Mouse (Mus musculus): ENCODE results near the gene Hs1bp3.

Hs1bp3 gene

DNA sequence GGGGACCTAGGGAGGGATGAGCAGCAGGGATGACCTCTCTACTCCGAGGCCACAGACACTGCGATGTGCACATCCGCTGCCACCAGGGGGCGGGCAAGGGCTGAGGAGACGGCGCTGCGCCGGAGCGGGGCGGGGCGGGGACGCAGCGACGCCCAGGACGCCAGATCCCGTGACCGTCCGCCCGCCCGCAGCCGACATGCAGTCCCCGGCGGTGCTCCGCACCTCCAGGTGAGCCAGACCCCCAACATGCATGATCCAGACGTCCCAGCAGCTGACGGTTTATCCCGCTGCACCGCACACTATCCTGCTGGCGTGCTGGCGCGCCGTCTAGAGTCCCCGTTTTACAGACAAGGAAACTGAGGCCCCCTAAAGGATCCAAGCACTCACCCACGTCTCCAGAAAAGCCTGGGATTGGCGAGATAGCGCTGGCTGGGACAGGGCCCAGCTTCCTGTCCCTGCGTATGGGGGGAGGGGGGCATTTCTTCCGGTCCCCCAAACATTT lies at the start of gene Hs1bp3:
Gene Hs1bp3 (plus strand): TSS at position 163 of the 502 bp plus-strand sequence.
- DNase-seq (ENCODE audit: inconsistent ontology term) = peak; percentile 89

DNA sequence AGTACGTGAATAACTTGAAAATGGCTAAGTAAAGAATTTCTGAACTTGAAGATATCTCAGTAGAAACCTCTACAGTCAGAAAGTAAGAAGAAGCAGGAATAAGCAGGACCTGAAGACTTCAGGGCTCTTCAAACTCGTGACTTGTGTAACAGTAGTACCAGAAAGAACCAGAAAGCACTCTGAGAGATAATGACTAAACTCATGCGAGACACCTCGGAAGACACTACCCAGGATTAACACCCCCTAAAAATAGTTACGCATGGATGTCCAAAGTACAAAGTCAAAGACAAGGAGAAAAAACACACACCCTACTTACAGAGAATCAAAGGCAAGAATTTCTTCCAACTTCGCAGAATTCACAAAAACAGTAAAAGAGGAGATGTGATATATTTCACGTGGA lies 46.9 kb upstream of the Hs1bp3 start:
- DNase-seq (ENCODE audit: inconsistent ontology term) = no peak

DNA sequence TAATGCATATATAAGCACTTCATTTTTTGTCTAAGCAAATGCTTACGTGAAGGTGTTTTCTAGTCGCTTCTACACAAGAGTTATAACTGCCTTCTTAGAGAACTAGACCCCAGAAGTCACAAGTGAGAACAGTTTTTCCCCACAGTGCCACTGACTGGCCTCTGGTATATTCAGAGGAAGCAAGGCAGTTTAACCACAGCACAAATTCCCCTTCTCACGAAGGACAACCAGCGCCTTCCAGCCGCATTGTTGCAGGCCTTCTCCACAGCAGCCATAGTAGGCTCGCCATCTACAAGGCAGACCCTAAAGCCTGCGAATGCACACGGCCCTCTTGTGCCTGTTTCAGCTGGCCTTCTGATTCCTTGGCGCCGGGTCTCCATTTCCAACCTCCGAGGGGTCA lies 43.6 kb upstream of the Hs1bp3 start:
- DNase-seq (ENCODE audit: inconsistent ontology term) = no peak

DNA sequence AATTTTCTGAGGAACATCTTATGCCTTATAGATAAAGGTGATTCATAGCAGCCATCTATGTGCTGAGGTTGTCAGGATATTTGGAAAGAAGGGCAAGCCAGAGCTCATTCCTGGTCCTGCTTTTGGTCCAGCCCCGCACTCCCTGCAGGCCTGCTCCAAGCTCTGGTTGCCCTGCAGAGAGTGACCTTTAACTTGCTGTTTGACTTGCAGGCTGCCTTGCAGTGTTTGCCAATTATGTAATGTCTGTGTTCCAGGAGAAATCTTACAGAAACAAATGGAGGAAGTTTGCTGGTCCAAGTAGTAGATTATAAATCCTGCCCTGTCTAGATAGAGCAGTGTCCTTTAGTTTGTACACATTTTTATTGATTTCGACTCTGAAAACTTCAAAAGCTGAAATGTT lies 41.8 kb upstream of the Hs1bp3 start:
- no peak for DNase-seq (ENCODE audit: inconsistent ontology term)

DNA sequence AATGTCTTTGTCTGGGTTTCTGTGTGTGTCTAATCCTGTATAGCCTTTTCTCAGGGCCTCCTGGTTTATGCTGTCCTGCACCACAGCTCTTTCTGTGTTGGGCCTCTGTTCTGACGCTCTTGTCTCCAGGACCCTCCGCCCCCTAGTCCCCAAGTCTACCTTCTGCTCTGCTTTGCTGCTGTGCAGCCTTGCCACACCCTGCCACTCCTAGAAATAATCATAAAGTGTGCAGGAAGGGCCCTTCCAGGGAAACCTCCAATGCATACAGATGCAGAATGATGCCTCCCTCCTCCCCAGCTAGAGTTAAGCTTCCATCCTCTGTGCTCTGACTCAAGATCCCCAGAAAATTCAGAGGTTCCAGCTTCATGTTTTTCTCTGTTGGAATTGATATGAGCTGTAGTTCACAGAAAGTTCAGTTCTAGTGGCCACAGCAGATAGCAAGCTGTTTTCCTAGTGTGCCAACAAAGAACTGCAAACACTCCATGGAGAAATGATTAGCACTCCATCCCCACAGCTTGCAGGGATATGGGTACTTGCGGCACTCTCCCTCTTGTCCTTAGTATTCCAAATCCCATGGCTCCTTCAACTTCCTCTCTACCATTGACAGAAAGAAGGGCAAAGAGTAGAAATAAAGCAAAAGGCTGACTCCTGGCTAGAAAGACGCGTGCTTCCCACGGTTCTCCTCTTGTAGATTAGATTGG lies 39.6 kb upstream of the Hs1bp3 start:
- no peak for DNase-seq (ENCODE audit: inconsistent ontology term)

DNA sequence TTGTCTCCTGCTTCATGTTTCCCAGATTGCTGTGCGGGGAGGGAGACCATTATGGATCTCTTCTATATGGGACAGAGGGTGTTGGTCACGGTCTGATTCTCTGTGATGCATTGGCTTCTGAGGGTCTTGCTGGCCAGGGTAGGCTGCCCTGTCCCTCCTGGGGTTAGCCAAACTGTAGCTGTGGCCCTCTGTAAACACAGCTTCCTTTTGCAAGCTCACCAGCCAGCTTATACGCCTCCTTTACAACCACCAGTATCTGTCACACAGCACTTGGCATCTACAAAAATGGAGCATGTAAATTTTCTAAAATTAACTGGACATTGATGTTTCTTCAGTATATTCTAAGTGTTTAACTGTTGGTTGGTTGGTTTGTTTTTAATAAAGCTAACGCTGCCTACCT lies 37.8 kb upstream of the Hs1bp3 start:
- DNase-seq (ENCODE audit: inconsistent ontology term) = no peak

DNA sequence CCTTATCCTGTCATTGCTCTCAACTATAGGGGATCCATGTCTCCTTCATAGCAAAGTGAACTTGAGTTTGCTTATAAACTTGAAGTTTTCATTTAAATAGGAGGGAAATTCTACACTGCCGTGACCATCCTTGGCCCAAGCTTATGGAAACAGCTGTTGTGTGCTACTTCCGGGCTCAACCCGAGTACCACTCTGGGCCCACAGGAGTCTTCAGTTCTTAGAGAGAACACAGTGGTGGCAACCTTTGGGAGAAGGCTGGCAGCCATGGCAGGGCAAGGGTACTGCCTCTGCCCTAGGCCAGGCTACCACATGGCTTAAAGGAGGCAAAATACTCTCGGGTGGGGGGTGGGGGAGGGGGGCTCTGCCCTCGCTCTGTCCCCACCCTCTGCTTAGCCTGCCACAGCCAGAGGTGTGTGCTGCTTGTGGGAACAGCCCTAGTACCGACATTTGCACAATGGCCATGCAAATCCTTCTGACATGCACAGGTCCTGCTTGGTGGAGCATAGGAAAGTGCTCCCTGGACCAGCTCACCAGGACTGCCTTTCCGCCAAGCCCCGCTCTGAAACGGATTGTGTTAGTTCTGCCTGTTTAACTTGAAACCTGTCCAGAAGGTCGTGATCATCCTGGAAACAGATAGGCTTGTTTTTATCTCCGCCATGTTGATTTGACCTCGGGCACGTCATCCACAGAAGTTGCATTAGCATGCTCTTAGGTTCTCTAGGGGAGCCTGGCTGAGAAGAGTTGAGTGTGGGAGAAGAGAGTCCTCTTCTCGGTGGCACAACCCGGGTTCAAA lies 31.8 kb upstream of the Hs1bp3 start:
- no peak for DNase-seq (ENCODE audit: inconsistent ontology term)

DNA sequence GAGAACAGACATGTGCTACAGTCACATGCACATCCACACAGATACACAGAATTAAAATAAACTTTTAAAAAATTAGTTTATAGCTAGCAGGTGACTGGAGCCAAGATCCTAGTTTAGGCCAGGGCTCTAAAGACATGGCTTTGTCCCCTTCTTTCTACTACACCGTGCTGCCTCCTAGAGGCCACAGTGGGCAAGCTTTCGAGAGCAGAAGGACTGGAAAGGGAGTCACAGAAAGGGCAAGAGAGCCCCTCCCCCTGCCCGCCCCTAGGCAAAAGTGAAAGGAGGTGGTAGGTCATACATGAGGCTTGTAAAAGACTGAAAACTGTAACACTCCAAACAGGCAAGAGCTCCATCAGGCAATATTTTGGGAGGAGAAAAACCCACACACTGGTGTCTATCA lies 25.3 kb upstream of the Hs1bp3 start:
- DNase-seq (ENCODE audit: inconsistent ontology term) = no peak

DNA sequence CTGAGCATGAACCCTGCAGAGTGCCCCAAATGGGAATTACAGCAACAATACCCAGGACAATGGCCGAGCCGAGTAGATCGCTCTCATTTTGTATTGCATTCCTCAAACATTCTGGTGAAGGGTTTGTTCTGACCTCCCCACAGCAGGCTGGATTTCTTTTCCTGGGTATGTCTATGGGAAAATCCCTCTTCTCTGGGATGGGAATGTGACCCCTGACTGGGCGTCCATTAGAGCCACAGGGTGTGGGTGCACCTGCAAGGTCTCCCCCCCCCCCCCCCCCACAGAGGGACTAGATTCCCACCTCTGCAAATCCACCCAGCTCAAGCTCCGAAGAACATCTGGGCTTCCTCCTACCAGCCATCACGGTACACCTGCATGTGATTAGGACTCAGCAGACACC lies 24.1 kb upstream of the Hs1bp3 start:
- no peak for DNase-seq (ENCODE audit: inconsistent ontology term)

DNA sequence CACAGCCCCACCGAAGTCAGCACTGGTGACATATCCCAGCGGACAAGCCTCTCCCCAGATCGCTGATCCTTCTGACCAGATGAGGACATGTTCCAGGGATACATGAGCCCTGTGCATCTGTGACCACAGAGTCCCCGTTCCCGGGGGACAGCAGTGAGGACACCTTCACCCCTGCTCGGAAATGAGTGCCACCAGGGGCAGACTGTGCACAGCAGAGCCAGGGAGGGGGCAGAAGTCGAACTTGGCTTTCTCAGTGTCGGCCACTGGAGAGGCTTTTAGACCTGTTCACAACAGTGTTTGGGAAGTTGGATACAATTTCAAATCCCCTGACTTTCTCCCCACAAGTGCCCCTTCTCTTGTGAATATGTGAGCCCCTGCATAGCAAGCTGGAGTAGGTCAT lies 23.7 kb upstream of the Hs1bp3 start:
- DNase-seq (ENCODE audit: inconsistent ontology term) = no peak

DNA sequence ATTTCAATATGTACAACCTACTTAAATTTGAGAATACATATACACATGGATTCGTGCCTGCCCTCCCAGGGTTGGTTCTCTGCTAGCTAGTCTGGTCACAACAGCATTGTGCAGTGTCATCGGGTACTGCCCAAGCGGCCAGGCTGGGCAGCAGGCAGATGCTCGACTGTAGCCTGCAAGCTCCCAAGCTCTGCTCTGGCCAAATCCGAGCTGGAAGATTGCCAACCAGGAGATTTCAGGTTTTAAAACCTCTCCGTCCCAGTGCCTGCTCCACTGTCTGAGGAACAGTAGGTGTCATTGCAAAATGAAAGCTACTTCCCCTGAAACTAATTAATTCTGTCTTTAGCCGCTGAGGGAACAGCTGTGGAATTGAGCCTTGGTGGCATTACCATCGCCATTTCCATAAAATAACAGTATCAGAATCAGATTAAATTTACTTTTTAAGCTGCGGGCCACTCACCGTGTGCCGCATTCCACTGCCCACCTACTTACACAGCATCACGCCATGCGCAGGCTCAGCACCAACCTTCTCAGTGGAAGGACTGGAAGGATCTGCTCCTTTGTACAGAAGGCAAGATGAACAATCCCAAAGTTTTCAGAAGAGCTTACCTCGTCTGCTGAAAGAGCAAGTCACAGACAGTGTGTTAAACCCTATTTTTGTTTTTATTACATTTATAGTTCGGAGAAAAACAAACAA lies 21.9 kb upstream of the Hs1bp3 start:
- DNase-seq (ENCODE audit: inconsistent ontology term) = no peak

DNA sequence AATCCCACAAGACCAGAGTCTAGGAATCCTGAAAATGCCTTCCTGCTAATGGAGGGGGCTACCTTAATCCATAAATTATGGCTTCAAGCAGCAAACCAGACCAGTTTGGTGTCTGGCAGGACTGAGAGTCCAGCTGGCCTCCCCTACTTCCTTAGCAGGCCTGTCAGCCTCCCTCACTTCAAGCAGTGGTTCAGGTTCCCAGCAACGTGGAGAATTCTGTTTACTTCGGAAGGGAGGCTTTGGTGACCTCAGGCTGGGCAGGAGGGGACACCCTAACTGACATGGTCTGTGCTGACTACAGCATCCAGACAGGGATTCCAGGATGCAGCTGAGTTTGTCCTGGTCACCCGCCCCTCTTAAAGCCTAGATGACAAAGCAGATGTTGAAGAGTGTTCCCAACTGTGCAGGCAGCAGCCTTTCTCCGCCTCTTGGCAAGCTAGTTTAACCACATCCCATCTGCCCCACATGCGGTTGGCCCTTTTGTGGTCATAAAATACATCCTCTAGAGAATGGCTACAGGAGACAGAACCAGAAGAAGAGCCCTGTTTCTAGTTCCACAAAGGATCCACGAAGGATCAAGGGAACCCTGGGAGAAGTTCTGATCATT lies 17.8 kb upstream of the Hs1bp3 start:
- no peak for DNase-seq (ENCODE audit: inconsistent ontology term)

DNA sequence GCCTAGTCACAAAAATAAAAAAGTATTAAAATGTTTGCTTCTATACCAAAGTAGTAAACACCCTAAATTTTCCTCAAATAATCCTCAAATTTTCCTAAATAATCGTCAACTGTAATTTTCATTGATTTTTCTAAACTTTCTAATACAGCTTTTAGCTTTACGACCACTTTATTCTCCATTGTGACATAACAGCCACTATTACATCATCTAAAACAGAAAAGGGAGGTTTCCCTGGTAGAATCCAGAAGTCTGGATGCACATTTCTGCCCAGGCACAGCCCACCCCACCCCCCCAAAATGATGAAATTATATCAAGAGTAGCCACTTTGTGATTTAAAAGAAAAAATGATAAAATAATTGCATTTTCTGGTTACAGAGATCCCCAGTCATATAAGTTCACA lies 17.1 kb upstream of the Hs1bp3 start:
- no peak for DNase-seq (ENCODE audit: inconsistent ontology term)

DNA sequence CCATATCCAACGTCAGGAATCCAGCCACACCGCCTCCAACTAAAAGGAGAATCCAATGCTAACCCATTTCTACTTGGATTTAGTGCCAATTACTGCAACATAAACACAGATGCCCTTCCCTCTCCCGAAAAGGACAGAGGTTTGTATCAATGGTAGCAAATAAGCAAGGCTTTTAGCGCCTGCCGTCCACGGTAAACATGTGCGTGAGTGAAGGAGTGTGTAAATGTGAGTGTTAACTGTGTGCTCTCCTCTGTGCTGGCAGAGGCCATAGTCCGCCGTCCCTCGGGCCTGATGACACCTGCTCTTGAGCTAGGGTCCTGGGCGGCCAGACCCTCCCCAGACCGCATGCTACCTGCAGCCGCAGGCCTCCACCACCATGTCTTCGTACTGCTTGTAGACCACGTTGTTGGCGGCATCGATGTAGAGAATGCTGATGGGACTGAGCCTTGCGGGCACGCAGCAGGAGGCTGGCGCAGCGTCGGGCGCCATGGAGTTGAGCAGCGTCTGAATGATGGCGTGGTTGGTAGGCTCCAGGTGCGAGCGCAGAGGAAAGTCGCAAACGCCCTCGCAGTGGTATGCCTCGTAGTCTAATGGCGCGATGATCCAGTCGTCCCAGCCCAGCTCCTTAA lies 15.5 kb upstream of the Hs1bp3 start:
- DNase-seq (ENCODE audit: inconsistent ontology term) = no peak

DNA sequence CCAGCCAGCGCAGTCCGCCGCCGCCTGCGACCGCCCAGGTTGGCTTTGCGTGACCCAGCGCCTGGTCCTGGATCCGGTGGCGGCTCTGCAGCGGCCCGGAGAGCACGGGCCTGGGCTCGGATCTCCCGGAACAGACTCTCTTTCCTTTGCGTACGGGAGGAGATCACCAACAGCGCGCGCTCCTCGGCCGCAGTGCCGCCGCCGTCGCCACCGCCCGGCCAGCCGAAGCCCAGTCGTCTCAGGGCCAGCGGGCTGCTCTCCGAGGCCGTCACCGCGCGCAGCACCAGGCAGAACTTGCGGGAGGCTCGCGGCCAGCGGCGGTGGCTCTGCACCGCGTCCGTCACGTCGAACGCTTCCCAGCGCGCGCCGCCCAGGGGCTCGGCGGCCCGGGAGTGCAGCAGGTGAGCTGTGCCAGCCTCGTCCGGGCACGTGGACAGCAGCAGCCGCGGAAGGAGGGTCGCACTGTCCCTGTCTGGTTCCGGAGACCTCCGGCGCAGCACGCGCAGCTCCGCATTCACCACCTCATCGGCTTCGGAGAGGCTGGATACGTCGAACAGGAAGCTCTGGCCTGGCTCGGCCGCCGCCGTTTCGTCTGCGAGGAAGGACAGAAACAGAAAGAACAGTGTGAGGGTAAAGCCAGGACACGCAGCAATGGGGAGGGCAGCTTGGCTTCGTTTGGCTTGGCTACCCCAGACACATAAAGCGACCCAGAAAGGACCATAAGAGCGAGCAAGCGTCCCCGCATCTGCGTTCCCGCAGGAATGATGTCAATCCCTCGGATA lies 14.7 kb upstream of the Hs1bp3 start:
- DNase-seq (ENCODE audit: inconsistent ontology term) = no peak

DNA sequence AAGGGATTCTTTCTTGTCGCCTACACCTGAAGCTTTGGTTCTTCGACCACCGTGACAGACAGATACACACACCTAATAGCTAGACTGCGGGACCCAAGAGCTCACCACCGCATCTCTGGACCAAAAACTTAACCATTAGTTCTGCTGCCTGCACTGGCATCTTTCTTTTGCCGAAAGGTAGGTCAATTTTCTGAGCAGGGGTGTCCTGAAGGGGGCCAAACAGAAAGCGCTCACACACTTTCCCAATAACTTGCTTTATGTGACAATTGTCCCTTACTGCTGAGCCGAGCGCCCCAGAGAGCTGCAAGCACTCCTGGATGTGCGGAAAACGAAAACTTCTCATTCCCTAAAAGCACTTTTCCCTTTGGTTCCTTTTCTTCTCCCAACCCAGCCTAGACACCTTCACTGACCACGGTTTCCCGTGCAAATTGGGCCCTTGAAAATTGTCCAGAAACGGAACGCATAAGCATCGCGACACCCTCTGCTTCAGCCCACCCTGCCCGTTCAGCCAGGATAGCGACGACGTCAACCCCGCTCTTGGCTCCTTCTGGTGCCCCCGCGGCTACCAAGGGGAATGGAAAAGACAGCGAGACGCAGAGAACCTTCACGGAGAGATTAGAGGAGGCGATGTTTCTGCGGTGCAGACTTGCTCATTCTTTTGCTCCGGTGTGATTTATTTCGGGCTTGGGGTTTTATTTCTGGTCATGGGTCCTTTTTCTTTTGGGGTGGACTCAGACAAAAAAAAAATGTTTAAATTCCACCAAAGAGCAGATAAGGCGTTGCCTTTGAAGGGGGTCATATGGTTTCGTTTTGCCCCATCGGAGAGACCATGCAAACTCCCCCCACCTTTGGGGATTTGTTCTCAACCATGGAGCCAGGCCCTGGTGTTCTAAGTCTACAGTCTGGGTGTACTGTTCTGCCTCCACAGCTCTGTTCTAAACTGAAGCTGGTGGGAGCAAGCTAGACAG lies 13.8 kb upstream of the Hs1bp3 start:
- no peak for DNase-seq (ENCODE audit: inconsistent ontology term)

DNA sequence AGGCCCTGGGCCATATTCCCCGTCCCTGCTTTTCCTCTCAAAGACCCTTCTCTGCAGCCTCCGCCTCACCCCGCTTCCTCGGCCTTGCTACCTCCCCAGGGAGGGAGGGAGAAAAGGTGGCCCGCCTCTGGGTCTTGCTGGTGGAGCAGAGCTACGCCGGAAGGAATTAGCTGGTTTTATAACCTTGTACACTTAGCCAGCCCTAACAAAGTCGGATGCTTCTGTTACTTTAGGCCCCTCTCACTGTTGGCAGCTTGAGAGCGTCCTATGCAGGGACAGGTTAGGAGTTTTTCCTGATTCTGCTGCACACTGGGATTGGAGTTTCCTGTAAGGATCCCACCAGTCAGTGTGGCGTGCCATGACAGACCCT lies 13.1 kb upstream of the Hs1bp3 start:
- DNase-seq (ENCODE audit: inconsistent ontology term) = no peak

DNA sequence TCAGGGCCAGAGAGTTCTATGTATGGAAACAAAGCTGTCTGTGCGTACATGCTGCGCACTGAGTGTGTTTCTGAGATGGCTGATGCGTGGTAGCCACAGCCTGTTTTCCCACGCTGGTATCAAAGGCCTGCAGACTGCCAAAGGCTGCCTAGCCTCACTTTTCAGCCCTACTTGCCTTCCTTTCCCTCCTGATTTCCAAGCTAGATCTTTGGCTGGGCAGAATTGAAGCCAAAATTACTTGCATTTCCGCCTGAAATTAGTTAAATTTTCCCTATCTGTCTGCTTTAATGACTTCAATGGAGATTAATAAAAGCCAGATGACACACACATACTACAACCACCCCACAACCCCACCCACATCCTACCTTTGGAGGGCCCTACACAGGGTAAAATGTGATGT lies 12.7 kb upstream of the Hs1bp3 start:
- DNase-seq (ENCODE audit: inconsistent ontology term) = no peak

DNA sequence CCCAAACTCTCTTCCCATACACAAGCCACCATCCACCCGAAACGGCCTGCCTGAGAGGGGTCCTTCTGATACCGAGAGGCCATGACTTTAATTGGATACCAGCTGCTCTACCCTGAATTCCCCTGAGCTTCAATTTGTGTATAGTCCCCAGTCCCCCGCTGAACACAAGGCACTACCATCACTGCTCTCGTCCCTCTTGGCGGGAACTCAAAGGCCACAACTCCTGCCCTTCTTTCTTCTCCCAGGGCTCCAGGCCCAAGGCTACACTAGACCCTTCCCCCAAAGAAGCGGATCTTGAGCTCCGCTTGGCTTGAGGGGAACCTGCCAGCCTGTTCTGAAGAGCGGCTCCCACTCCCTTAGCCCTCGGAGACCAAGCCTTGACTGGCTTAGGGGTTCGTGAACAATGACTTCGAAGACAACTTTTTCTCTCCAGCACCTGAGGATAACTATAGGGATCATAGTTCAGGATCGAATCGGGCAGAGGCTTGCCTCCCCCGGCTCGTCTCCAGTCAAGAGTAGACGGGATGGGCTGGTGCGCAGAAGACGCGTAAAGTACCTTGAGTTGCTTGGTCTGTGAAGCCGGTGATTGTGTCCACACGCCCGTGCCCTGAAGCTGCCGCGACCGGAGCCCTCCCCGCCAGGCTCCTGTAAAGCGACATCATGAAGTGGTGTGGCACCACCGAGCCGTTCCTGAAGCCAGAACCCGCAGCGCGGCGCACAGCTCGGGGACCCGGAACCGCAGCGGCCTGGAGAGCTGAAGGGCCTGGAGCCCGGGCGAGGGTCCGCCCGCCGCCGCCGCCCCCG lies 12.0 kb upstream of the Hs1bp3 start:
- DNase-seq (ENCODE audit: inconsistent ontology term) = no peak
